Mouse (Mus musculus) heart, adult 2 months (tissue): ENCODE measurements around the gene Rmdn2.

Source experiments
- CTCF ChIP-seq: fragments of 200-600 bp; IDR thresholded peaks from 2 replicates; pipeline ENCODE4 v1.8.1; 2022; ENCODE audit warnings: antibody characterized with exemption, mild to moderate bottlenecking, moderate library complexity
- EP300 ChIP-seq: fragments of 200-500 bp; IDR thresholded peaks from 2 replicates; pipeline ENCODE4 v1.6.1; 2011; ENCODE audit warnings: low read depth, low read length, control low read depth; ENCODE audit not compliant: insufficient read depth
- POLR2A ChIP-seq: fragments of 200-500 bp; IDR thresholded peaks from 2 replicates; pipeline ENCODE4 v1.6.1; 2011; ENCODE audit warnings: mild to moderate bottlenecking, low read depth, low read length, control low read depth; ENCODE audit not compliant: insufficient read depth

GRCm38 (mm10) chr17:79618984-79619383, 7.3 kb downstream of the Rmdn2 start:
- TF ChIP-seq CTCF, result no peak
- no peak for TF ChIP-seq POLR2A
- TF ChIP-seq EP300, result no peak
